Mouse (Mus musculus): Measurements from ENCODE around the gene Tecpr2.

- TF ChIP-seq CTCF (IDR thresholded peaks at IDR 0.05; ENCODE audit: extremely low read depth, insufficient read depth, low read length) (no peak), POLR2A (IDR thresholded peaks at IDR 0.05; ENCODE audit: extremely low read depth, insufficient read depth, low read length) (no peak)
Measured at GRCm38 (mm10) chr12:110870107-110870506, 19.0 kb upstream of the Tecpr2 start.

Measured in cortical plate, adult 2 months (tissue).